Mouse (Mus musculus) gastrocnemius, postnatal 10 days (tissue): ENCODE measurements at regions not wholly inside any gene's neighbourhood (a gene's known extent, or its start where the extent isn't known, plus 50 kb on each side); places are given as distances from the start of the nearest gene placed in this dataset.

Experiments
- DNase-seq: peaks from one replicate; pipeline ENCODE4 v3.0.0; 2021; ENCODE audit warnings: mixed read lengths

DNA sequence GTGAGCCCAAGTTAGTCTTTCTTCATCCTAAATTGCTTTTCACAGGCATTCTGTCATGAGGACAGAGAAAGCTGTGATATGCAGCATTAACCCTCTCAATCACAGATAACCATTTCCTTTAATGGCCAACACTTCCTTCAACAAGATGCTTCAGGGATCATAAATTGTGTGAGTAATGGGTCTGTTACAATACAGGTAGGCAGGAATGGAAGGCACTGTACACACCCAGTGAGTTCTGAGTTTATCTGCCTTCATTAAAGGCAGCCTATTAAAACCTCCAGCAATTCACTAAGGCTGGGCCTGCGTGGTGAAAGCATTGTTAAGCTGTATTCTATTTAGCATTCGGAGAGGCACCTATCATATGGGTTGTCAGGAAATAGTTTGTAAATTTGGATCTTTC lies 248.2 kb upstream of the Htr2a start:
- DNase-seq, result no peak

DNA sequence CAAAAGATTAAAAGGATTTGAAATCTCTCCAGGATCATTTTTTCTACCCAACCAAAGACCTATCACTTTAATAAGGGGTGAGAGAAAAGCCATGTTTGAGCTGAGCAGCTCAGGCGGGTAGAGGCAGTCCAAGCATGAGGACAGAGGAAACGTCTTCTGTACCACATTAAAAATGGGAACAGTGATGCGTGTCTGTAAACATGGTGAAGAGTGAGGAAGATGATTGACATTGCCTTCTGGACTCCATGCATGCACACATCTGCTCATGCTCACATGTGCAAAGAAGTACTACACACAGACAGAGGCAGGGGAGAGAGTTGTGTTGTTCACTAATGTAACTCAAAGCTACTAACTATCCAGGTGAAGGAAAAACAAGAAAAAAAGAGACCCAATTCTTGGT lies 243.4 kb upstream of the Htr2a start:
- no peak for DNase-seq

DNA sequence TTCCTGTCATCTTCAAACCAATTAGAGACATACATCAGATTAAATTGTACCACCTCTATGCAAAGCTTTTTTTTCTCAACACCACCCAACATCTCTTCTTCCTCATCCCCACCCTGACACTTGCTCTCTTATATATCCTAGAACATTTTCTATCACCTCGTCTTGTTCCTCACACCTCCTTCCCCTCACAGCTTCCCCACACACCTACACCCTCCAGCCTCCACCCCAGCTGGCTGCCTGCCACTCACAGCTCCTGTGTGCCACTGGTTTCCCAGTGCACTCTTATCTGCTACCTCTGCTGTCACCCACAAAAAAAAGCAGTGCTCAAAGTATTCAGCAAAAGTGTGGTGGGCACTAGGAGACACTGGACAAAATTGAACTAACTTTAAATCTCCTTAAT lies 231.2 kb upstream of the Htr2a start:
- no peak for DNase-seq

DNA sequence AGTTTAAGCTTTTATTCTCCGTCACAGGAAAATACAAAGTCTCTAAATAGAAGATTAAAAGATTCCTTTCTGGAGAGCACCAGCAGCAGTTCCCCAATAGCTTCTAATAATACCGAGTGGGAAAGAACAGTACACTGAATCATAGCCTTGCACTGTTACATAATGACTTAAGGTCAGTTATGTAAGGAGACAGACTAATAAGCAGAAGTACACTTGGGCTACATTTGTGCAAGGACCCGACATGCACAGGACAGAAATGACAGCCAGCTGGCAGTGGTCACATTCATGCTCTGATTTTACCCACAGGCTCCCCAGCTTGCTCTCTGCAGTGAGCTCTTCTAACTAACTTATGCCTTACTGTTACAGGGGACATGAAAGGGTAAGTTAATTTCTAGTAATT lies 212.4 kb upstream of the Htr2a start:
- no peak for DNase-seq

DNA sequence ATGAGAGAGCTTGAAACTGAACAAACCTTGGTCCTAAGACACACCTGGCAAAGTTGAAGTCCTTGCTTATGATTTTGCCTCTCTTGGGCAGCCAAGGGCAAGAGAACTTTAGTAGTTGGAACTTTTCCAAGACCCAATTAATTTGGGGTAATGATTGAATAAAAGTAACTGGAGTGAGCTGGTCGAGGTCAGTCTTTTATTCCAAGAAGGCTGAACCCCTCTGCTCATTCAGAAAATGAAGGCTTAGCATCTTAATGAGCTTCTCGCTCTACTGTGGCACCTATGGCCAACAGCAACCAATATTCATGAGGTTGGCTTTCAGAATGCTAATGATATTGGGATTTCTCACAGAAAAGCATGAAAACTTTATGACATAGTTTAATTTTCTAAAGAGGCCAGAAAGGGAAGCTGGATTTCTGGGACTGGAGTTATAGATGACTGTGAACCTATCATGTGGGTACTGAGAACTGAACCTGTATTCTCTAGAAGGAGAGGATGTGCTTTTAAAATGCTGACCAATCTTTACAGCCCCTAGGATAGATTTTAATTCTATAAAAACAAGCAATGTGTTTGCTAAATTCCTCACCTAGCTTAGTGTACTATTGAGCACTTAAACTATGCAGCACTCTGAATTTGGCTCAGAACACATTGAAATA lies 176.5 kb upstream of the Htr2a start:
- no peak for DNase-seq

DNA sequence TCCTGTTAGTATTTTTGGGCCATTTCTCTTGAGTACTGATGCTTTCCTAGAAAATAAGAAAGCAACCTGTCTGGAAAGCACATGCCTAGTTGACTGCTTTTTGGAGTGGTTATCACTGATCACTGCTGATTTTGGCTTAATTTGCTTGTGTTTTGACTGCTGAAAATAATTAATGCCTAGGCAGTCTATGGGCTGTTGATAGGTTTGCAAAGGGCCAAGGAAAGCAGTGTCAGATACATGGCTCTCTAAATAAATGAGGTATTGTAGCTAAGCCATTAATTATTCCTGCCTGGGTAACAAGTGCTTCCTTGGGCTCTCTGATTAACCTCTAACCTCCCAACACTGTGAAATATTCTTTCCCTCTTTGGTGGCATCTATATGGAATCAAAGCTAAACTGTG lies 145.1 kb upstream of the Htr2a start:
- no peak for DNase-seq

DNA sequence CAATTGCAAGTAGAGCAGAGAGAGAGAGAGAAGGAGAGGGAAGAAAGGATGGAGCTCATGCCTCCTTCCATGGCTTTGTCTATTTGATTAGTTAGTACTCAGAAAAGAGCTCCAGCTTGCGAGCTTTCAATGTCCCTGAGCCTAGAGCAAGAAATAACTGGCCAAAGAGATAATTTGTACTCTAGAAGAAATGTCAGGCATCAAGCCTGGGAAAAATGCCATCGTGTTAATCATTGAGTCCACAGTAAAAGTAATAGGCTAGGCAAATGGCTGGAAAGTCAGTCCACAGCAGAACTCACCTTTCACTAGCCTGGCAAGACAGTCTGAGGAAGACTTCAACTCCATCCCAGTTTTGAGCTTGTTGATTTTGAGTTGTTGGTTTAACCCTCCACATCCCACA lies 129.1 kb upstream of the Htr2a start:
- no peak for DNase-seq

DNA sequence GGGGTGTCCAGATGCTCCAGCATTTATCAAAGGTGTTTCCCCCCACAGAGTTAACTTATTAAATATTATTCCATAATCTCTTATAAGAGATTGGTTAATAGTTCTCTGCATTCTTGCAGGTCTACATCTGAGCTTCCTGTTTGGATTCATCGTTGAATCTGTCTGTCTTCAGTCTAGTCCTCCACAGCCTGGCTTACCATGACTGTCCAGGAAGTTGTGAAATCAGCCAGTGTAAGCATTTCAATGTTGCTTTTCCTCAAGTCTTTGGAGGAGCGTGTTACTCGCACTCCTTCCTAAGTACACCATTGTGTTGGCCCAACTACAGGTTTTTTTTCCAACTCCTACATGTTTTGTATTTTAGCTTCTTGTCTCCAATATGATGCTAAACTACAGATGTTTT lies 124.2 kb upstream of the Htr2a start:
- no peak for DNase-seq

DNA sequence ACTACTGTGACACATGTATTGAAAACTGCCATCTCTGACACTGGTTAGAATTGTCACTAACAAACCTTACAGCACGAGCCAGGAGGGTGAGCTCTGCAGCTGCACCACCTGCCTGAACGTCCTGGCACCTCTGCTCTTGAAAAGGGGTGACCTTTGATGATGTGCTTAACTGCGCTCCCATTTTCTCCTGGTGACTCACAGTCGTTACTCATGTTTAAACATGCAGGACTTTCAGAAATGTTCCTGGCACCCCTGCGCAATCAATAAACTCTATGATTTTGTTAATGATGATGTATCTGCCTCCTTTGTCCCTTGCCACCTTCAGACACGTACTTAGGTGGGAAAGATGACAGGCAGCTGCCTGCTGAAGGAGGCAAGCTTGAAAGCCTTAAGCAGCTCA lies 121.1 kb upstream of the Htr2a start:
- DNase-seq, result no peak

DNA sequence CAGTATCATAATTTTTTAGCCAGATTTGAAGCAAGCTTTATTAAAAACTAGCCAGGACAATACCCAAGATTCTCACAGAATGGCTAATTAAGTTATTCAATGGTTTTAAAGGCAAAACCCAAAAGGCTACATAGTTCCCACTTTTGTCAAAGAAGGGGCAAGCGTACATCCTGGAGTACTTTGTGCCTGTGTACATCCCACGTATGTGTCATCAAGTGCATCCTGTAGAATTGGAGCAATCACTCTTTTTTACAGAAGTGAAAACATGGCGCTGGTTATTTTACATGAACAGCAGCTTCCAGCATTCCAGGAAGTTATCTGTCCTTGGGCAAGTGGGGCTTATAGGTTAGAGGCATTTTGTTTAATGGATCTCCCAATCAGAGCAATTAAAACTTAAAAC lies 119.0 kb upstream of the Htr2a start:
- no peak for DNase-seq

DNA sequence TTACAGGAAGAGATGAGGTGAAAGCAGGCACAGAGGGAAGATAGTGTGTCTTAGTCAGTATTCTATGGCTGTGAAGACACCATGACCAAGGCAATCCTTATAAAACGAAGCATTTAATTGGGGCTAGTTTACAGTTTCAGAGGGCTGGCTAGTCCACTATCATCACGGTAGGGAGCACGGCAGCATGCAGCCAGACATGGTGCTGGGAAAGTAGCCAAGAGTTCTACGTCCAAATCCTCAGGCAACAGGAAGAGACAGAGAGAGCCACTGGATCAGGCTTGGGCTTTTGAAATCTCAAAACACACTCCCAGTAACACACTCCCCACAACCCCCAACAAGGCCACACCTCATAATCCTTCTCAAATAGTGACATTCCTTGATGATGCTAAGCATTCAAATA lies 113.4 kb upstream of the Htr2a start:
- DNase-seq, result no peak

DNA sequence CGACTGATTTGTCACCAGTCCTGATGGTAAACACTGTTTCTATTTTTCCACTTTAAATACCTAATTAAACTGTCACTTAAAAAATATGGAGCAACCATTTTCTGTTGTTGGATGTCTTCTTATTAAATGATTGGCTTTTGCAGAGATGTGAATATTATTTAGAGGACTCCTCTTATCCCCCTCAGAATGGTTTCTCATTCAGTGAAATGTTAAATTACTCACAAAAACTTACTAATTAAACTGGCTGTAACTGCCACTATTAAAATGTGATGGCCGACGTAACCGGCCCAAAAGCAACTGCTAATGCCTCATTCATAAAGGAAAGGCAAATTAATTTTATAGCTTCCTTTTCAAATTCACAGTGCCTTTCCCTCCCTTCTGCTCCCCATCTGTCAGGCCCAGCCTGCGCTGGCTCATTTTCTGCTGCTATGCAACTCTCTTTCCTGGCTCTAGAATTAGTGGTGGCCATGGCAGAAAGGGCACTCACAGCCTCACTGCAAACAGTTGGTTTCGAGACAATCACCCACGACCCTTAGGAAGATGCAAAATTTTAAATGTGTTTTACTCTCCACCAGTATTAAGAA lies 111.2 kb upstream of the Htr2a start:
- DNase-seq, result no peak

DNA sequence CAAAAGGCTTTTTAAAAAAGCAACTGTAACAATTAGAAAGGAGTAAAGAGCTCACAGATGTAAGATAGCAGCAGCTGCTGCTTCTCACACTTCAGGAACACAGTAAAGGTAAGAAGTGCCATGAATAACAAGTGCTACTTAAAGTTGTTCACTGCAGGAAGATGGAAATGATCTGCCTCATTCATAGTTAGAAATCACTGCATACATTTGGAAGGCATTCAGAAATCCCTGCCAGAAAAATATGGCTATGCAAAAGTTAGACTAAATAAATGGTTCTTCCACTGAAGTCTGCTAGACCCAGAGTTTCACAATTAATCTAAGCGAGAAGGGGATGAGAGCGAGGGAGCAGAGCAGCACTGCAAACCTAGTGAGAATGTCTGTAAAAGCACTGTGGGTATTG lies 102.5 kb upstream of the Htr2a start:
- DNase-seq, result no peak

DNA sequence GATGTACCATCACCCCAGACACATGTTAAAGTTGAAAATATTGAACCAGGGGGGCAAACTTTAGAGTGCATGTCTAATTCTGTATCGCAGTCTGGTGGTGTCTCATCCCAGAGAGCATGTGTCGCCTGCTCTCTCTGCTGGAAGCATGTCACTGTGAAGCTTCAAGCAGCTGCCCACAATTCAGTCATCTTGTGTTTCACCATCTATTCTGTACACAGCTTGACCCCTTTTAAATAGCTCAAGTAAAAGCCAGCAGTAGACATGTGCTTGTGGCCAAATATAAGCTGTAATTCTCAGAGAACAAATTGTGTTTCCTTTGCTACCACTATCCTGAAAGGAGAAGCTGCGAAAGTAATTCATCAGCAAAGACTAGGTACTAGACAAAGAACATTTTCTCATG lies 96.6 kb upstream of the Htr2a start:
- no peak for DNase-seq

DNA sequence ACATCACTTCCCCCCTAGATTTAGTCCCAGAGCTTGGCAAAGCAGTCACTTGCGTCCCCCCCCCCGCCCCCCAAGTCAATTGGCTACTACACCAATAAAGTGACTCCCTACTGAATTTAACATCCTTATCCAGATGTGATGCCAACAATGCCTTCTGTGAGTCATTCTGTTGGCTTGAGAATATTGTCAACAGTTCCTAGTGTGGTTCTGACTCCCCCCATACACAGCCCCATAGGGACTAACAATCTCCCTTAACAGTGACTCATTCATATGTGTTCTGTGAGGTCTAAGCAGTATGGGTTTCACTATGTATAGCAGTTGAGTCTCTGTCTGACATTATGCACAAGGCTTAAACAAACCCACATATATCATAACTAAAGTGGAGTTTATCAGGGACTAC lies 89.5 kb upstream of the Htr2a start:
- DNase-seq, result no peak

DNA sequence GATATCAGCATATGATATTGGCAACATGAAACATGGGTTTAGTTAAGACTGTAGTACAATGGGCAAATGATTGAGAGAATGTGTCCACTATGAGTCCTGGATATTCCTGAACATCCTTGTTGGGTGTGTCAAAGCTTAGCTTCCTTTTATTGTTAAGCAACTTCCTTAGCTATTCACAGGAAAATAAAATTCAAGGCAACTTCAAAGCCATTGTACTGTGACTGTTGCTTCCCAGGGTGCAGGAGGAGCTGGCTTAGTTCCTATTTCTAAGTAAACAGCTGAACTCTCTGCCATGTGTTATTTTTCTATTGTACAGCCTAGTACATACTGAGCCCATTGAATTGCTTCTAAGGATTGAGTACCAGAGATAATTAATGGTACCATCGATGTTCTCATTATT lies 87.0 kb upstream of the Htr2a start:
- DNase-seq, result no peak

DNA sequence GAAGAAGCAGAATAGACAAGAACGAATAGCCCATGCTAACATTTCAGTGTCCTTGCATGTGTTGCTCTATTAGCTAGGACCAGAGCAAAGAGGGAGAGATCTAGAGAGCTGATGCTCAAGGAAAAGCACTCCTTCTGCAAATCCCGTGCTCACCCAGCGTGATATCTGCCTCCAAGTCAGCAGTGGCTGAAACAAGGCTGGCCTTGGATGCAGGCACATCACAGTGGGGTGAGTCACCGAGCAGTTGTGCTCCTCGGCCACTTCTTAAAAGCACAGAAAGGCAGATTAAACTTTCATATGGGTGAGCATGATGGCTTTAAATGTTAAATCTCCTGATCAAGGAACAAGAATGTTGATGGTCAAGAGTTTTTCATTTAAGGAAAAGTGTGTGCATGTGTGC lies 82.3 kb upstream of the Htr2a start:
- no peak for DNase-seq
